Mouse (Mus musculus) ovary, postnatal 10 days (tissue): ENCODE measurements around the gene Atrip.

ENCODE experiments used
- DNase-seq: peaks from one replicate; pipeline ENCODE4 v3.0.0; 2022; ENCODE audit warnings: low spot score

Gene Atrip

GRCm38 (mm10) chr9:109073661-109074573 is at the start of gene Atrip:
Atrip (minus strand) TSS chr9:109074124.
- DNase-seq = peak; percentile 89

DNA sequence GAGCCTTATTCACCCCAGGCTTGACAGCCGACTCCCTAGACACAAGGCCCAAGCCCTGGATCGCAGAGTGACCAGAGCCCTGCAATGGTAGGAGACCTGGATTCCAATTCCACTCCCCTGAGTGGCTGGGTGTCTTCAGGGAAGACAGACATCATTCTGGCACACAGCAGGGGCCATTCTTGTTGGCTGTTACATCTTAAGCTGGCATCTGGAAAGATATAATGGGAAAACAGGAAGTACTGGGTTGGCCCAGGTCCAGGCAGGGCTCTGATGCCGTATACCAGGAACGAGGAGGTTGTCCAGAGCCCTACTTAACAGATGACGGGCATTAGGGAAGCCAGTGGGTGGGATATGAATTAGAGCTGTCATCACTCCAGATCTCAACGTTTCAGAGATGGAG is 49.3 kb upstream of the Atrip start:
- DNase-seq = no peak

DNA sequence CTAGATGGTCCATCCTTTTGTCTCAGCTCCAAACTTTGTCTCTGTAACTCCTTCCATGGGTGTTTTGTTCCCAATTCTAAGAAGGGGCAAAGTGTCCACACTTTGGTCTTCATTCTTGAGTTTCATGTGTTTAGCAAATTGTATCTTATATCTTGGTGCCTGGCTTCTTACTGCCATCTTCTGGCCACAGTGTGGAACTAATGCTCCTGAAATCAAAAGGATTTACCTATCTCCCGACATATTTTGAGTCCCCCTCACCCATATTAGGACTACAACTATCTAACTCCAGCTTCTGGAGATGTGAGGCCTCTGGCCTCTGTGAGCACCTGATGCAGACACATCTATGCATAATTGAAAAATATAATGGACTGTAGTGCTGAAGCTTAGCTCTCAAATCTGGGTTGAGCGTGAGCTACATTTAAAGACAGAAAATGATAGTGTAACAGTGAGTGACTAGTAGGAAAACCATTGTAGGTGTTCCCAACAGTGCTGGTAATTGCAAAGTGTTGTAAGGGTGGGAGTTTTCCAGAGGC is 48.7 kb upstream of the Atrip start:
- no peak for DNase-seq

DNA sequence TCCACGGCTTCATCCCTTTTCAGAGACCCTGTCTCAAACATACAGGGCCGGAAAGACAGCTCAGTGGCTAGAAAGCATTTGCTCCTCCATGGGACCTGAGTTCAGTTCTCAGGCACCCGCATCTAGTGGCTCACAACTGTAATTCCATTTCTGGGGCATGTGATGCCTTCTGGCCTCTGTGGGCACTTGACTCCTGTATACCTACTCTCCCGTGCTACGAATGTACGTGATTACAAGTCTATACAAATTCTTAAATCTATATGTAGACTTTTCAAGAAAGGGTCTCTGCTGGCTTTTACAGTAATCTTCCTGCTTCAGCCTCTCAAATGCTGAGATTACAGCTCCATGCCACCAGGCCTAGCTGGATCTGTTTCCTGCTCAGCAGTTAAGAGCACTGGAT is 47.0 kb upstream of the Atrip start:
- no peak for DNase-seq

DNA sequence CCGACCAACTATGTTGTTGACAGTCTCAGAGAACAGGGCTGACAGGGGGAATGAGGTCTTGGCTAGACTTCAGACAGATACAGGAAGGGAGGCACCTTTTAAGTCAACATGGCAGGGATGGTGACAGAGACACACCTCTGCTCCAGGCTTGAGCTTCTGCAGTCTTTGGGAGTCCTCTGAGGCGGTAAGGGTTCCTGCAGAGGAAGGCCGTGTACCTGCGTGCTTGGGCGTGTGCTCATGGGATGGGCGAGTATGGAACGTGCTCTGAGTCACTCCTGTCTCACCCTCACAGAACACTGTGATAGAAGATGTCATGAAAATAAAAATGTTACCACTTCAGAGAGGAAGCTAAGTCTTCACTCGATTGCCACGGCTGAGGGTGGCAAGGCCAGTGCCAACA is 45.6 kb upstream of the Atrip start:
- DNase-seq = no peak

DNA sequence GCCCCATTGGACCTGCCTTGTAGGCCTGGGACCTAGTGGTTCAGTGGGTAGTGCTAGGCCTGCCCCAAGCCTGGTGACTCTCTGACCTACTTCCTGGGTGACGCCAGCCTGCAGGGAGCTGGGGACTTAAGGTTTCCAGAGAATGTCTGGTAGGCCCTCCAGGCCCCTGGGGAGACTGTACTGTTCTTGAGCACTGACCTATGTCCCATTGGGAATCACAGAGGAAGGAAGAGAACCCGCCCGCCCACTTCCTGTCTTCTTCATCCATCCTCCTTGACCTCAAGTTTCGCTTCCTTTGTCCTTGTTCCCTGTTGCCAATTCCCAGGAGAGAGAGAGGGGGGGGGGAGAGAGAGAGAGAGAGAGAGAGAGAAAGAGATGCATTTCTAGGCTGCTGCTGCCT is 44.2 kb upstream of the Atrip start:
- DNase-seq = no peak

- DNase-seq = no peak
Measured at GRCm38 (mm10) chr9:109116205-109116604, 42.3 kb upstream of the Atrip start.

DNA sequence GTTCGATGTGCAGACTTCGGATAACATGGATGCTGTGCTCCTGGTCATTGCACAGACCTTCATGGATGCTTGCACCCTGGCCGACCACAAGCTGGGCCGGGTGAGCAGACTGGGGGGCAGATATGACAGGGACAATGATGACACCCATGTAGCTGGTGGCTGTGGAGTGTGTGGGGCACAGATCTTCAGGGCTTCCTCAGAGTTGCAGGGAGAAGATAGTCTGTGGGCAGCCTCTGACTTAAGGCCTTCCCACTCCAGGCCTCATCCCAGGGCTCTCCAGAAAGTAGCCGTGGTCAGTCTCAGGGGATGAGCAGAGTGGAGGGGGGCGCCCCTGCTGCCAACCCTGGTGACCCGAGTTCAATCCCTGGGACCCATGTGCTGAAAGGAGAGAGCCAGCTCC is 40.9 kb upstream of the Atrip start:
- no peak for DNase-seq

DNA sequence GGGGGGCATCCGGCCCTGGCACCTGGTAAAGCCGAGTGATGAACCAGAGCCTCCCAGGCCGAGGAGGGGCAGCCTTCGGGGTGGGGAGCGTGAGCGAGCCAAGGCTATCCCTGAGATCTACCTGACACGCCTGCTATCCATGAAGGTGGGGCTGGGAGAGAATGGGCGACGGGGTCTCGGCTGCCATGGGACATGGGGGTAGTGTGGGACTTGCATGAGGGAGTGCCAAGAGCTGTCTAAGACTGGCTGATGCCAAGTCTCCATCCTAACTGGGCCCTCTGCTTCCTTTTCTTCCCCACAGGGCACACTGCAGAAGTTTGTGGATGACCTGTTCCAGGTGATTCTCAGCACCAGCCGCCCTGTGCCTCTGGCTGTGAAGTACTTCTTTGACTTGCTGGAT is 40.4 kb upstream of the Atrip start:
- DNase-seq = no peak

- DNase-seq = no peak
Measured at GRCm38 (mm10) chr9:109113331-109113730, 39.4 kb upstream of the Atrip start.

DNA sequence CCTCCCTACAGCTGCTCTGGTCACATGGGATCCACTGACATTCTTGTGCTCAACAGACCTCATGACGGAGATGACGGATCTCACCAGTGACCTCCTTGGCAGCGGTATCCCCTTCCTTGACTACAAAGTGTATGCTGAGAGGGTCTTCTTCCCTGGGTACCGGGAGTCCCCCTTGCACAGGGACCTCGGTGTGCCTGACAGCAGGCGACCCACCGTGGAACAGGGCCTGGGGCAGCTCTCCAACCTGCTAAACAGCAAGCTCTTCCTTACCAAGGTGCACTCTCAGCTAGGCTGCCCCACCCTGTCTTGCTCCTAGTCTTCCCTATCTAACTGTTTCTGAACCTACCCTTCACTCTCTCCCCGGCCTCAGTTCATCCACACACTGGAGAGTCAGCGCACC is 37.7 kb upstream of the Atrip start:
- DNase-seq = no peak

DNA sequence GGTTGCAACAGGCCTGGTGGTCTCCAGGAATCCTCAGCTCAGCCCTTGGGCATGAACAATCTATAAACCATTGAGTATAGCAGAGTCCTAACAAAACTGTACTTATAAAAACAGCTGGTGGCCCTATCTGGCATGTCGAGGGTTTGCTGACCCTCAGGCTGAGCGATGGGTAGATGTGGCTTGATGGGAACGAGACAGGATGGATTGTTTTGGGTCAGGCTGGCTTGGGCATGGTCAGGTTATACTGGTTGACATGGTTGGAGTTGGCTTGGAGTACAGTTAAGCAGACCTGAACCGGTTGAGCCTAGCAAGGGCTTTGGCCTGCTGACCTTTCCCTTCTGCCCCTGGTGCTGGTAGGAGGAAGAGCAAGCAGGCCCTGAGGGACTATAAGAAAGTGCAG is 37.2 kb upstream of the Atrip start:
- DNase-seq = no peak

DNA sequence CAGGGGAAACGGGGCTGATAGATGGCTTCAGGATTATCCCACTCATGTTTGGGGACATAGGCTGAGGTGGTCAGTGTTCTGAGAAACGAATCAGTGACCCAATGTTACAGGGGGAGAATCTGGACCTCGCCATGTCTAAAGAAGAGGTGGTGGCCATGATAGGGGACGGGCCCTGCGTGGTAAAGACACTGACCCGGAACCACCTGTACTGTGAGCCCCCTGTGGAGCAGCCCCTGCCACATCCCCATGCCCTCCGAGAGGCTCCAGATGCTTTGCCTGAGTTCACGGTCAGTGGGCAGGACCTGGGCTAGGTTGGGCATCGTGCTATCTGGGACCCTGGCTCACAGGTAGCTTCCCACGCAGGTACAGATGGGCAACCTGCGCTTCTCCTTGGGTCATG is 36.3 kb upstream of the Atrip start:
- no peak for DNase-seq

- no peak for DNase-seq
Measured at GRCm38 (mm10) chr9:109107341-109107740, 33.4 kb upstream of the Atrip start.

- no peak for DNase-seq
Measured at GRCm38 (mm10) chr9:109105648-109106047, 31.7 kb upstream of the Atrip start.

DNA sequence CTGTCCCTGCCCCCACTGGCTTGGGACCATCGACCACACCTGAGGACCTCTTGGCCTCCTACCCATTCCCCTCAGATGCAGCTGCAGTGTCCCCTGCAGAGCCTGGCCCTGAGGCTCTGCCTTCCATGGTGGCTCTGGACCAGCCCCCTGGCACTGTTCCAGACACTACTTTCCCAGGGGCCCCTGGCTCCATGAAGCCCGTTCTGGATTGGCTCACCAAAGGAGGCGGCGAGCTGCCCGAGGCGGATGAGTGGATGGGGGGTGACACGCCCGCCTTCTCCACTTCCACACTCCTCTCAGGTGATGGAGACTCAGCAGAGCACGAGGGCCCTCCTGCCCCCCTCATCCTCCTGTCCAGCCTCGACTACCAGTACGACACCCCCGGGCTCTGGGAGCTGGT is 31.1 kb upstream of the Atrip start:
- DNase-seq = no peak

DNA sequence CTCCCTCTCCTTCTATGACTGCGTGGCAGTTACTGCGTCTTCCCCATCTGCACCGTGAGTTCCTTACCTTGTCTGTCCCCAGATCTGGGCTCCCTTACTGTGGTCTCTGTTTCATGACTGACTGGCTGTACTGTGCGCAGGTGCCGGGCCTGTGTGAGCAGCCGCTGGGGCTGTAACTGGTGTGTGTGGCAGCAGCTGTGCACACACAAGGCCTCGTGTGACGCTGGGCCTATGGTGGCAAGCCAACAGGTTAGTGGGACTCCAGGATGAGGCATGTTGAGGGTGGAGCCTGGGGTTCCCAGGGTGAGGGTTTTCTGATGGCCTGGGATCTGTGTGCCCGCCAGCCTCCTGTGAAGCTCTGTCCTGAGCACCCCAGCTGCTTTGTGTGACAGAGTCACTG is 30.2 kb upstream of the Atrip start:
- no peak for DNase-seq

- no peak for DNase-seq
Measured at GRCm38 (mm10) chr9:109103250-109103649, 29.3 kb upstream of the Atrip start.

GRCm38 (mm10) chr9:109102541-109102940 is 28.6 kb upstream of the Atrip start:
- DNase-seq = no peak

GRCm38 (mm10) chr9:109101933-109102445 is 28.1 kb upstream of the Atrip start:
- DNase-seq = no peak

DNA sequence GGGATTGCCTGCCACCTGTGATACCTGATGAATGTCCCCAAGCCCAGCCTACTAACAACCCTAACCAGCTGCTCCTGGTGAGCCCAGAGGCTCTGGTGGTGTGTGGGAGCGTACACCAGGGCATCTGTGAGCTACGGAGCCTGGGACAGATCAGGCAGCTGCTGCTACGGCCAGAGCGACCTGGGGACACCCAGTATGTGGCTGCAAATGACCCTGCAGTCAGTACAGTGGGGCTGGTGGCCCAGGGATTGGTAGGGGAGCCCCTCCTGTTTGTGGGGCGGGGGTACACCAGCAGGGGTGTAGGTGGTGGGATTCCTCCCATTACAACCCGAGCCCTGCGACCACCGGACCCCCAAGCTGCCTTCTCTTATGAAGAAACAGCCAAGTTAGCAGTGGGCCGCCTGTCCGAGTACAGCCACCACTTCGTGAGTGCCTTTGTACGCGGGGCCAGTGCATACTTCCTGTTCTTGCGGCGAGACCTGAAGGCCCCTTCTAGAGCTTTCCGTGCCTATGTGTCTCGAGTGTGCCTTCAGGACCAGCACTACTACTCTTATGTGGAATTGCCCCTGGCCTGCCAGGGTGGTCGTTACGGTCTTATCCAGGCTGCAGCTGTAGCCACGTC is 26.5 kb upstream of the Atrip start:
- DNase-seq = no peak

DNA sequence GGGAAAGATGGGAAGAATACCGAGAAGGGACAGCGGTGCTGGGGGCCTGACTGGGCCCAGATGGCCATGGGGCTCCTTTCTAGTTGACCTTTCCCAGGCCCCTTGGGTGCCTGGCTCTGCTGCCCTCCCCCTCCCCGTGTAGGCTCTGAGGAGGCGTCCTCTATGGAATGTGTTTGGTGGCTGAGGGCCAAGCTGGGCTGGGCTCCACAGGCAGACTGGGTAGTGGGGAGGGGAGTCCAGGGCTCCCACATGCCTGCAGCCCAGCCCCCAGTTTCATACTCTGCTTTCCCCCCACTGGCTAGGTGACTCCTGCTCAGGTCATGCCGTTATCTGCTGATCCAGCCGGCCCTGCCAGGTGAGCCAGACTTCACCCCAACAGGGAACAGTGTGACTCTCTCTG is 25.0 kb upstream of the Atrip start:
- DNase-seq = no peak

GRCm38 (mm10) chr9:109098366-109098765 is 24.4 kb upstream of the Atrip start:
- DNase-seq = no peak
